Mouse (Mus musculus): Measurements from ENCODE around the gene Camk2d. TPM values are rescaled to one million over a fixed set of nuclear protein-coding genes. Genes with fewer than 3 reads are reported as not detected.

The Camk2d gene
- polyA plus RNA-seq, 1 experiment from 2014 or later = 11.7 TPM

DNA sequence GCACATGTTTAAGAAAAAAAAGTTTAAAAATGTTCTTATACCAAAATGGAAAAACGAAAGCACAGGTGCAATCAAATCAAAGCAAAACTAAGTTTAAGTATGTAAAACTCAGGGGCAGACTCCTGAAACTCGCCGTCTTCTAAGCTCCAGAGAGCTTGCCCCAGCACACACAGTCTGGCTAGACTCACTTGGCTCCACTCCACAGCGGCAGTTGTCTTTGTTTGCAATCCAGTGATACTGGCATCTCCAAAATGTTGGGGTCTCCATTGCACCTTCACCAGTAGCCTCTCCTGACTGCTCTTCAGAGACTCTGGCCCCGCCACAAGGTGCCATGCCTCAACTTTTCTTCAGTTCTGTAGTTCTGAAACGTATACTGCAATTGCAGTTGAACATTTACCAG lies 24.1 kb downstream of the Camk2d start:
- no peaks in the 10 kb centered on the region for H3K27me3 ChIP-seq (ENCODE audit: low read depth, poor library complexity, severe bottlenecking)
- no peak overlapping the region for H3K27ac ChIP-seq (replicated peaks)
- 91% methylated on average over 6 of the region's 6 CpGs for WGBS
- no peaks in the 10 kb centered on the region for H3K4me1 ChIP-seq
- H3K36me3 ChIP-seq = no peaks in the 10 kb centered on the region
- no peak for DNase-seq (ENCODE audit: low spot score)
- H3K4me3 ChIP-seq = no peak overlapping the region
- H3K9me3 ChIP-seq (replicated peaks) = no peaks in the 10 kb centered on the region

- Histone ChIP-seq H3K27ac (replicated peaks) (no peak overlapping the region), H3K4me3 (no peak overlapping the region), H3K27me3 (ENCODE audit: low read depth, poor library complexity, severe bottlenecking) (no peaks in the 10 kb centered on the region), H3K4me1 (peaks cover 4% of the 10 kb centered on the region; the same call in 1 of the 2 replicates), H3K9me3 (replicated peaks) (no peaks in the 10 kb centered on the region), H3K36me3 (no peaks in the 10 kb centered on the region)
- DNase-seq (ENCODE audit: low spot score) = no peak
- 93% methylated on average over 2 of the region's 2 CpGs for WGBS
These were observed 26.4 kb downstream of the Camk2d start for GRCm38 (mm10) chr3:126622509-126622908.

DNA sequence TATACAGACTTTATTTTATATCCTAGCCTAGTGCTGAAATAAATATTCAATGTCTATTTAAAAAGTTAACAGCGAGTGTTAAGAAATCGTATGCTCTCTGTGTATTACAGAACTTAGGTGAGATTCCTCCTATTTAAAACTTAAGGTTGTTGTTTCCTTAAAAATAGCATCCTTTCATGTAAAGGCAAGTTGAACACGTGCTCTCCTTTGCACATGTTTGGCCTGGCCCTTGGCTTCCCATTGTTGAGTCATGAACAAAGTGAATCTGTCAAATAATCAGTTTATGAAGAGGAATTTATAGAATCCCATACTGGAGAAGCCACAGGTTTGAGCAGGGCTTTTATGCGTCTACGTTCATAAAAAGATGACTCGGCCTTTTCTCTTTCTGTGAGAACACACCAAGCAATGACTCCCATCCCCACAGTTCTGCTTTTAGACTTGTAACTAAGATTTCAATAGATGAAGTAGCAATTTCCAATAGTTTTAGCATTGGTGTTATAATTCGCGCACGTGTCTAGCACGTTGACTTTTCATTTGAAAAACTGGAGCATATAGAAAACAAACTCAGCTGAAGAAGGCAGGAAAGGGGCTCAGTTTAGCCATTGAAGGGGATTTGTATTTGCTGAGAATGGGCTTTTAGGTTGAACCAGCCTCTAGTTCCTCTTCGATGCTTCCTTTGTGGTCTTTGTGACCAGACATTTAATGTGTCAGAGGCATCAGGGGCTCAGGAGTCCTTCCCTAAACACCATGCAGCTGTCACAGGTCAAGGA lies 29.1 kb downstream of the Camk2d start:
- 79% methylated on average over 11 of the region's 11 CpGs for WGBS
- Histone ChIP-seq H3K4me1 (peaks cover 4% of the 10 kb centered on the region; the same call in 1 of the 2 replicates), H3K9me3 (replicated peaks) (no peaks in the 10 kb centered on the region), H3K27me3 (ENCODE audit: low read depth, poor library complexity, severe bottlenecking) (no peaks in the 10 kb centered on the region), H3K36me3 (no peaks in the 10 kb centered on the region), H3K4me3 (no peak overlapping the region), H3K27ac (replicated peaks) (no peak overlapping the region)
- no peak for DNase-seq (ENCODE audit: low spot score)

DNA sequence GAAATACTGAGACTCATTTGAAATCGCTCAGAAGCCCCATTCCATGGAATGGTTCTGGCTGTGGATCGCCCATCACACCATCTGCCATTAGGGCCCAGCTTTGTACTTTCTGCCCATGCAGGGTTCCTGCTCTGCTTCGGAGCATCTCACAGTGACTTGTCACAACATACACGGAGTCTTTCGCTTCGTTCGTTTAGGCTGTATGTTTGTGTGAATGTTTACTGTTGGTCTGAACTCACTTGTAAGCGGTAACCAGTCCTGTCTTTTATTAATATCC lies 29.6 kb downstream of the Camk2d start:
- H3K4me3 ChIP-seq = no peak overlapping the region
- H3K27ac ChIP-seq (replicated peaks) = no peak overlapping the region
- WGBS = 77% methylated on average over 8 of the region's 8 CpGs
- no peak for DNase-seq (ENCODE audit: low spot score)
- H3K4me1 ChIP-seq = peaks cover 4% of the 10 kb centered on the region; the same call in 1 of the 2 replicates
- no peaks in the 10 kb centered on the region for H3K27me3 ChIP-seq (ENCODE audit: low read depth, poor library complexity, severe bottlenecking)
- H3K9me3 ChIP-seq (replicated peaks) = no peaks in the 10 kb centered on the region
- no peaks in the 10 kb centered on the region for H3K36me3 ChIP-seq

DNA sequence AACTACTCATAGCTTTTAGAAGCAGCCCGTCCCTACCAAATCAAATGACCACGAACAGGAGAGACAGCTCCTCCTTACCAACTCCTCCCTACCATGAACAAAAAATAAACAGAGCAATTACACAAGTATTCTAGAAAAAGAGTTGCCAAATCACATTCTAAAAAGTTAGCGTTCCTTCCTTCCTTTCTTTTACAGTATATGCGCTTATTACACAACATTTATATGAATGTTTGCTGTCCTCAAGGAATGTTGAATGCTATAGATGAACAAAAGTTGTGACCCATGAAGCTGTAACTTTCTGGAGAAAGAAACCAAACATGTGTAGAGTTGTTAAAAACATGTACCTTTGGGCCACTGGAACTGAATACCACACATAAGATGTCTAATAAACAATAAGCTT lies 31.9 kb downstream of the Camk2d start:
- Histone ChIP-seq H3K36me3 (no peaks in the 10 kb centered on the region), H3K4me1 (peaks cover 4% of the 10 kb centered on the region; the same call in 1 of the 2 replicates), H3K4me3 (no peak overlapping the region), H3K27ac (replicated peaks) (no peak overlapping the region), H3K9me3 (replicated peaks) (no peaks in the 10 kb centered on the region), H3K27me3 (ENCODE audit: low read depth, poor library complexity, severe bottlenecking) (no peaks in the 10 kb centered on the region)
- WGBS = 92% methylated on average over 4 of the region's 4 CpGs
- DNase-seq (ENCODE audit: low spot score) = no peak

GRCm38 (mm10) chr3:126628380-126628779 lies 32.3 kb downstream of the Camk2d start:
- DNase-seq (ENCODE audit: low spot score) = no peak
- Histone ChIP-seq H3K27me3 (ENCODE audit: low read depth, poor library complexity, severe bottlenecking) (no peaks in the 10 kb centered on the region), H3K27ac (replicated peaks) (no peak overlapping the region), H3K4me1 (peaks cover 4% of the 10 kb centered on the region; the same call in 1 of the 2 replicates), H3K9me3 (replicated peaks) (no peaks in the 10 kb centered on the region), H3K4me3 (no peak overlapping the region), H3K36me3 (no peaks in the 10 kb centered on the region)
- 78% methylated on average over 3 of the region's 3 CpGs for WGBS

DNA sequence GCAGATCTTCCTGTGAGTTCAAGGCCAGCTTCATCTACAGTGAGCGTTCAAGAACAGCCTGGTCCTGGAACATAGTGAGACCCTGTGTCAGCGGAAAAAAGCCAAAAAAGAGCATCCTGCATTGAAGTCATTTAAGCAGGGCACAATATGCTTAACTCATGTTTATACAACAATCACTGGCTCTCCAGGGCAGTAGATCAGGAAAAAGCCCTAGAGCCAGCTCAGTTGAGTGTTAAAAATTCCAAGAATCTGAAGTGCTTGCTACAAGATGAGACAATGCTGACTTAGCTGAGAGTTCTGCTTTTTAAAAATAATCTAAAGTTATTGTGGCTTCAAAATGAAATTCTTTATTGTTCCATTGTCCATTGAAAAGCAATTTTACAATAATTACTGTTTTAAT lies 32.9 kb downstream of the Camk2d start:
- Histone ChIP-seq H3K27me3 (ENCODE audit: low read depth, poor library complexity, severe bottlenecking) (no peaks in the 10 kb centered on the region), H3K4me1 (peaks cover 4% of the 10 kb centered on the region; the same call in 1 of the 2 replicates), H3K36me3 (no peaks in the 10 kb centered on the region), H3K9me3 (replicated peaks) (no peaks in the 10 kb centered on the region), H3K4me3 (no peak overlapping the region), H3K27ac (replicated peaks) (no peak overlapping the region)
- no peak for DNase-seq (ENCODE audit: low spot score)
- 92% methylated on average over 2 of the region's 2 CpGs for WGBS

DNA sequence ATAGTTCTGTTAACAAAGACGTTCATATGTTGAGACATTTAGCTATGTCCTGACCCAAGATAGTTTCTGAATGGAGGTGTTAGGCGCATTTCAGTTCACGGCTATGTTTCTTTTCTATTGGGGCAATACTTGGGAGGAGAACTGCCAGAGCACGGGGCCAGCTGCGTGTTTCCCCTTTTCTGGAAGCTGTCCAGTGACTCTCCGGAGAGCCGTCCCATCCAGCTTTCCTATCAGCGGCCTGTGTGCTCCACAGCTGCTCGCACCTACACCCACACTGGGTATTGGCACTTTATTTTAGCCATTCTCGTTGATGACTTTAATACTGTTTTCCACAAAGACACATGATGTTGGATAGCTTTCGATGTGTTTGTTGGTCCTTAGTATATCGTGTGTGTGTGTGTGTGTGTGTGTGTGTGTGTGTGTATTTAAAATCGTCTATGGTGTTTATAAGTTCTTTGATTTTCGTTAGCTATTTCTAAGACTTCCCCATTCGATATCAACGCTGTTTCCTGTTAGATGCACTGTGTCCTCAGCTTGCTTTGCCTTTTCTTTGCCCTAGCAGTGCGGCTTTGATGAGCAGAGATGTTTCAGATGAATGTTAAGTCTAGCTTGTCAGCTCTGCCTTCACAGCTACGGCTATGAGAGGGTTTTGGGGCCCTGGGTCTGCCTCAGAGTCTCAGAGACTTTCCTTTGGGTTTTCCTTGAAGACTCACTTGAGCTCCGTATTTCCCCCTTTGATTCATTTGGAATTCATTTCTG lies 34.2 kb downstream of the Camk2d start:
- Histone ChIP-seq H3K9me3 (replicated peaks) (no peaks in the 10 kb centered on the region), H3K4me3 (no peak overlapping the region), H3K27me3 (ENCODE audit: low read depth, poor library complexity, severe bottlenecking) (no peaks in the 10 kb centered on the region), H3K4me1 (peaks cover 6% of the 10 kb centered on the region; the same call in 1 of the 2 replicates), H3K36me3 (no peaks in the 10 kb centered on the region), H3K27ac (replicated peaks) (no peak overlapping the region)
- WGBS = 89% methylated on average over 19 of the region's 19 CpGs
- no peak for DNase-seq (ENCODE audit: low spot score)

- WGBS = 82% methylated on average over 8 of the region's 8 CpGs
- Histone ChIP-seq H3K27me3 (ENCODE audit: low read depth, poor library complexity, severe bottlenecking) (no peaks in the 10 kb centered on the region), H3K27ac (replicated peaks) (no peak overlapping the region)
These were observed 35.5 kb downstream of the Camk2d start for GRCm38 (mm10) chr3:126631583-126631982.

DNA sequence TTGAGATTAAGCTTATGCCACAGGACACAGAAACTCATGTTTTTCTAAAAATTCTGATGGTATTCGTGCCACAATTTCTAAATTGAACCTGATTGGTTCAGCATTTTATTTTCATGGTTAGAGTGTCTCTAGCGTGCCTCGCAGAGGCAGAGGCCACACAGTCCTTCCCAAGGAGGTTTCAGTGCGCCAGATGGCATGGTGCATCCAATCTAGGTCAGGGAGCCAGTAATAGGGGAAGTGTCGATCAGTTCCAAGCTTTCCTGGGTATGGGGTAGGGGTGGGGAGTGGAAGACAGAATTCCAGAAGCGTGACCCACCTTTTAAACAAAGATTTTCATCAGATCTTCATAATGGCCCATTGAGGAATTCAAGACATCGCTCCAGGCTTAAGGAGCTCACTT lies 36.5 kb downstream of the Camk2d start:
- Histone ChIP-seq H3K36me3 (no peaks in the 10 kb centered on the region), H3K4me3 (no peak overlapping the region), H3K27me3 (ENCODE audit: low read depth, poor library complexity, severe bottlenecking) (no peaks in the 10 kb centered on the region), H3K27ac (replicated peaks) (no peak overlapping the region), H3K4me1 (0 out of 2 replicates have a peak, but pooled peaks cover 2% of the 10 kb centered on the region), H3K9me3 (replicated peaks) (no peaks in the 10 kb centered on the region)
- WGBS = 83% methylated on average over 7 of the region's 7 CpGs
- no peak for DNase-seq (ENCODE audit: low spot score)

More at GRCm38 (mm10) chr3:126631583-126631982, 35.5 kb downstream of the Camk2d start:
- H3K36me3 ChIP-seq = no peaks in the 10 kb centered on the region
- no peaks in the 10 kb centered on the region for H3K9me3 ChIP-seq (replicated peaks)
- no peak for DNase-seq (ENCODE audit: low spot score)
- H3K4me1 ChIP-seq = 0 out of 2 replicates have a peak, but pooled peaks cover 2% of the 10 kb centered on the region
- H3K4me3 ChIP-seq = no peak overlapping the region

DNA sequence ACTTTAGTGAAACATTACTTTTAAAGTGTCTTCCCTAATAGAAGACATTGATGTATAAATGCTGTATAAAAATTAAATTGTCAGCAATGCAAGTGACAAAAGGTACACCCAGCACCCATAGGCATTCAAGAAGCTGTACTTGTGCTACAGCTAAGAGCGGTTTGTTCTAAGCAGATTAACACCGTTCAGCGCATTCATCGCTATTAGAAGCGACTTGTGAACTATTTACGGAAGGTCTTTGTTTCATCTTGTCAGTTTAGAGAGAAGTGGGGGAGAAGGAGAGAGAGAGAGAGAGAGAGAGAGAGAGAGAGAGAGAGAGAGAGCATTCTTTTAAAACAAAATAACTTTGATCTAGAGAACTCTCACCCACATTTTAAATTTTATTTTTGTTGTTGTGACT lies 38.1 kb downstream of the Camk2d start:
- Histone ChIP-seq H3K27ac (replicated peaks) (no peak overlapping the region), H3K4me1 (peaks cover 5% of the 10 kb centered on the region; the same call in 1 of the 2 replicates), H3K9me3 (replicated peaks) (no peaks in the 10 kb centered on the region), H3K4me3 (no peak overlapping the region), H3K36me3 (no peaks in the 10 kb centered on the region), H3K27me3 (ENCODE audit: low read depth, poor library complexity, severe bottlenecking) (no peaks in the 10 kb centered on the region)
- DNase-seq (ENCODE audit: low spot score) = no peak
- 52% methylated on average over 6 of the region's 6 CpGs for WGBS

DNA sequence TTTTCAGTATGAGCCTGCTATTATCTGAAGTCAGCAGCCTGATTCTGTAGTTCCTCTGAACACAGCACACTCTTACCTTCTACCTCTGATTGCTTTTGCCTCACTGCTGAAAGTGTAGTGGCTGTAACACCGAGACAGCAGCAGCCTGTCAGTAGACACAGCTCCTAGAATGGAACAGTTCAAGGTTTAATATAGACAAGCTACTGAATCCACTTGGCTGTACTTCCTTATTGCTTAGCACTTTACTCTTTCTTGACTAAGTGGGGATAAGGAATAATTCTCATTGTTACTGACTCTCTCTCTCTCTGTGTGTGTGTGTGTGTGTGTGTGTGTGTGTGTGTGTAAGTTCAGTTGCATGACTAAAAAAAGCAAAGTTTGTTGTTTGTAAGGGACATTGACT lies 42.2 kb downstream of the Camk2d start:
- Histone ChIP-seq H3K36me3 (no peaks in the 10 kb centered on the region), H3K4me3 (no peak overlapping the region), H3K9me3 (replicated peaks) (no peaks in the 10 kb centered on the region), H3K27ac (replicated peaks) (no peak overlapping the region), H3K27me3 (ENCODE audit: low read depth, poor library complexity, severe bottlenecking) (peaks cover 3% of the 10 kb centered on the region), H3K4me1 (peaks cover 15% of the 10 kb centered on the region)
- WGBS = 82% methylated on average over 1 of the region's 1 CpGs
- no peak for DNase-seq (ENCODE audit: low spot score)

DNA sequence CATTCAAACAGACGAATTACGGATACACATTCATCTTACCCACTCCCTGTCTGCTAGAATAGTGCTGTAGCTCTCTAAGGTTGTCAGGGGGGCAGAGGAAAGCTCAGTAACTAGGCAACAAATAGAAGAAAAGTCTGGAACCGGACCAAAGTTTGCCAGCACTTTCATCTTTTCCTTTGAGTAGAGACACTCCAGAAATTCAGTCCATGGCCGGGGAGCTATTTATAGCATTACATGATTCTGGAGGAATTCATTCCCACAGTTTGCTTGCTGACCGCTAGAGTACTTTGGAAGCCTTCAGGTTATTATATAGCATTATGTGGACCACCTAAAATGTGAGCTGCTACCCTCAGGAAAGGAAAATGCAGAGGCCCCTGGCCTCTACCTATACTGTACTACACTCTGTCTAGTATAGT lies 43.0 kb downstream of the Camk2d start:
- no peak for DNase-seq (ENCODE audit: low spot score)
- Histone ChIP-seq H3K36me3 (no peaks in the 10 kb centered on the region), H3K27ac (replicated peaks) (no peak overlapping the region), H3K4me3 (no peak overlapping the region), H3K27me3 (ENCODE audit: low read depth, poor library complexity, severe bottlenecking) (peaks cover 3% of the 10 kb centered on the region), H3K9me3 (replicated peaks) (no peaks in the 10 kb centered on the region), H3K4me1 (peaks cover 23% of the 10 kb centered on the region)
- 75% methylated on average over 5 of the region's 5 CpGs for WGBS

Data from midbrain, embryonic 10.5 days (tissue).